Mouse (Mus musculus): Measurements from ENCODE around the gene Fam163b. TPM values are rescaled to one million over a fixed set of nuclear protein-coding genes. Genes with fewer than 3 reads are reported as not detected.

Fam163b gene
- total RNA-seq, 1 experiment = not detected

- no peak for TF ChIP-seq MAFK (IDR thresholded peaks at IDR 0.05; ENCODE audit: insufficient read depth, low read depth, low read length)
Measured at GRCm38 (mm10) chr2:27181907-27182306, 39.6 kb upstream of the Fam163b start.

GRCm38 (mm10) chr2:27179101-27179500 lies 36.8 kb upstream of the Fam163b start:
- no peaks in the 10 kb centered on the region for H3K9me3 ChIP-seq (ENCODE audit: control insufficient read depth, insufficient read depth, low read depth, low read length)
- no peak for TF ChIP-seq CHD2 (IDR thresholded peaks at IDR 0.05; ENCODE audit: low read depth, low read length)
- no peak for TF ChIP-seq ZNF384 (IDR thresholded peaks at IDR 0.05; ENCODE audit: low read depth, low read length)
- no peak for TF ChIP-seq HCFC1 (IDR thresholded peaks at IDR 0.05; ENCODE audit: borderline replicate concordance, insufficient read depth, low read length)
- no peak for TF ChIP-seq ZC3H11A (IDR thresholded peaks at IDR 0.05; ENCODE audit: borderline replicate concordance, low read depth, low read length)
- TF ChIP-seq MAFK (IDR thresholded peaks at IDR 0.05; ENCODE audit: insufficient read depth, low read depth, low read length) = no peak
- H3K9ac ChIP-seq (ENCODE audit: insufficient read depth, low read depth, low read length, poor library complexity, severe bottlenecking) = no peak overlapping the region
- in situ Hi-C loops (cut with MboI; ENCODE audit: low sequenced_read_pairs in 2 of 2, unreplicated experiment in 2 of 2) = no loop called here
- no peaks in the 10 kb centered on the region for H3K36me3 ChIP-seq (ENCODE audit: control insufficient read depth, insufficient read depth, low read length, poor library complexity, severe bottlenecking)
- H3K4me3 ChIP-seq (ENCODE audit: insufficient read depth in 1 of 2, low read depth in 1 of 2, low read length in 2 of 2, poor library complexity in 1 of 2, severe bottlenecking in 1 of 2) = no peak overlapping the region
- no peak overlapping the region for H3K27ac ChIP-seq (ENCODE audit: insufficient read depth, low read depth, low read length, poor library complexity, severe bottlenecking)
- no peaks in the 10 kb centered on the region for H3K4me1 ChIP-seq (ENCODE audit: control insufficient read depth in 2 of 2, insufficient read depth in 2 of 2, low read length in 2 of 2, poor library complexity in 1 of 2)
- DNase-seq (ENCODE audit: low read depth, low spot score) = no peak

More at GRCm38 (mm10) chr2:27181907-27182306, 39.6 kb upstream of the Fam163b start:
- Histone ChIP-seq H3K4me1 (ENCODE audit: control insufficient read depth in 2 of 2, insufficient read depth in 2 of 2, low read length in 2 of 2, poor library complexity in 1 of 2) (no peaks in the 10 kb centered on the region), H3K9ac (ENCODE audit: insufficient read depth, low read depth, low read length, poor library complexity, severe bottlenecking) (no peak overlapping the region), H3K36me3 (ENCODE audit: control insufficient read depth, insufficient read depth, low read length, poor library complexity, severe bottlenecking) (no peaks in the 10 kb centered on the region), H3K4me3 (ENCODE audit: insufficient read depth in 1 of 2, low read depth in 1 of 2, low read length in 2 of 2, poor library complexity in 1 of 2, severe bottlenecking in 1 of 2) (no peak overlapping the region), H3K27ac (ENCODE audit: insufficient read depth, low read depth, low read length, poor library complexity, severe bottlenecking) (no peak overlapping the region), H3K9me3 (ENCODE audit: control insufficient read depth, insufficient read depth, low read depth, low read length) (no peaks in the 10 kb centered on the region)
- in situ Hi-C loops (cut with MboI; ENCODE audit: low sequenced_read_pairs in 2 of 2, unreplicated experiment in 2 of 2) = no loop called here
- DNase-seq (ENCODE audit: low read depth, low spot score) = no peak

DNA sequence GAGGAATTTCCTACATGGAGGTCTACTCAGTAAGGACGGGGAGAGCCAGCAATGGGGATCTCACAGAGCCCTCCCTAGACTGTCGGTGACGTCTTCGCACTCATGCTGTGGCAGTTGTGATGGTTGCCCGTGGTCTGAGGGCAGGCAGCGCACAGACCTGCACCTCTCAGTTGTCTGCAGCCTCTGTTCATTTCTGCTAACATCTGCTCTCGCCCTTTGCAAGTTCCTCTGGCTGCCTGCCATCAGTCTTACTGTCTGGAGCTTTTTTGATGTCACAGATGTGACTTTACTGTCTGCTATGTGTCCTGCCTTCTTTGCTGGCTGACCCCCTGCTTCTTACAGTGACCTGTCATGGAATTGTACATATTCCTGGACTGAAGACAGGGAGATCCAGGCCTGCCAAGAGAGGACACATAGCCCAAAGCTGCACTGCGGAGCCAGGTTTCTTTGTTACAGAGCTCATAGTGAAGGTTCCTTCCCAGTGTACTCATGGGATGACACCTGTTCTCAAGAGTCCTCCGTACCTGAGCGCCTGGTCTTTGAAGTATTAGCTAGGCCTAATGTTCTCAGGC lies 33.5 kb upstream of the Fam163b start:
- TF ChIP-seq HCFC1 (IDR thresholded peaks at IDR 0.05; ENCODE audit: borderline replicate concordance, insufficient read depth, low read length) (no peak), CHD2 (IDR thresholded peaks at IDR 0.05; ENCODE audit: low read depth, low read length) (no peak), ZNF384 (IDR thresholded peaks at IDR 0.05; ENCODE audit: low read depth, low read length) (no peak), MAFK (IDR thresholded peaks at IDR 0.05; ENCODE audit: insufficient read depth, low read depth, low read length) (no peak), ZC3H11A (IDR thresholded peaks at IDR 0.05; ENCODE audit: borderline replicate concordance, low read depth, low read length) (no peak)
- no peak for DNase-seq (ENCODE audit: low read depth, low spot score)
- no peaks in the 10 kb centered on the region for H3K4me1 ChIP-seq (ENCODE audit: control insufficient read depth in 2 of 2, insufficient read depth in 2 of 2, low read length in 2 of 2, poor library complexity in 1 of 2)

DNA sequence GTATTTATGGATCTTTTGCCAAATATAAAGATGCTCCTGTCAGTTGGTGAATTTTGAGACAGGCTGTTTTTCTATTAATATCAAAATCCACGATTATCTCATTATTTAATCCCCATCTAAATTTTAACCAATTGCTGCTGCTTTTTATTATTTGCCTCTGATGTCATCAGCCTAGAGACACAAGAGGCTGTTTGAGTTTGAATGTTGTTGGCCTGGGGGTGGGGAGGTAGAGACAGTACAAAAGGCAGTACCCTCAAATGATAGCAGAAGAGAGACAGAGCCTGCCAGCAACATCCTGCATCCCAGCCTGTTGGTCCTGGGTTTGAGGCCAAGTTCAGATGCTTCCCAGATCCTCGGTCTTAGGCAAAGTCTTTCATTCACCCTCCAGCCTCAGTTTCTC lies 32.0 kb upstream of the Fam163b start:
- Histone ChIP-seq H3K27ac (ENCODE audit: insufficient read depth, low read depth, low read length, poor library complexity, severe bottlenecking) (no peak overlapping the region), H3K9me3 (ENCODE audit: control insufficient read depth, insufficient read depth, low read depth, low read length) (no peaks in the 10 kb centered on the region), H3K4me3 (ENCODE audit: insufficient read depth in 1 of 2, low read depth in 1 of 2, low read length in 2 of 2, poor library complexity in 1 of 2, severe bottlenecking in 1 of 2) (no peak overlapping the region), H3K36me3 (ENCODE audit: control insufficient read depth, insufficient read depth, low read length, poor library complexity, severe bottlenecking) (no peaks in the 10 kb centered on the region), H3K9ac (ENCODE audit: insufficient read depth, low read depth, low read length, poor library complexity, severe bottlenecking) (no peak overlapping the region), H3K4me1 (ENCODE audit: control insufficient read depth in 2 of 2, insufficient read depth in 2 of 2, low read length in 2 of 2, poor library complexity in 1 of 2) (no peaks in the 10 kb centered on the region)
- in situ Hi-C loops (cut with MboI; ENCODE audit: low sequenced_read_pairs in 2 of 2, unreplicated experiment in 2 of 2) = no loop called here
- TF ChIP-seq MAFK (IDR thresholded peaks at IDR 0.05; ENCODE audit: insufficient read depth, low read depth, low read length) (no peak), ZNF384 (IDR thresholded peaks at IDR 0.05; ENCODE audit: low read depth, low read length) (no peak), CHD2 (IDR thresholded peaks at IDR 0.05; ENCODE audit: low read depth, low read length) (no peak), ZC3H11A (IDR thresholded peaks at IDR 0.05; ENCODE audit: borderline replicate concordance, low read depth, low read length) (no peak), HCFC1 (IDR thresholded peaks at IDR 0.05; ENCODE audit: borderline replicate concordance, insufficient read depth, low read length) (no peak)
- no peak for DNase-seq (ENCODE audit: low read depth, low spot score)

More for the DNA sequence above, 33.5 kb upstream of the Fam163b start:
- in situ Hi-C loops (cut with MboI; ENCODE audit: low sequenced_read_pairs in 2 of 2, unreplicated experiment in 2 of 2) = no loop called here
- Histone ChIP-seq H3K4me3 (ENCODE audit: insufficient read depth in 1 of 2, low read depth in 1 of 2, low read length in 2 of 2, poor library complexity in 1 of 2, severe bottlenecking in 1 of 2) (no peak overlapping the region), H3K9ac (ENCODE audit: insufficient read depth, low read depth, low read length, poor library complexity, severe bottlenecking) (no peak overlapping the region), H3K27ac (ENCODE audit: insufficient read depth, low read depth, low read length, poor library complexity, severe bottlenecking) (no peak overlapping the region), H3K36me3 (ENCODE audit: control insufficient read depth, insufficient read depth, low read length, poor library complexity, severe bottlenecking) (no peaks in the 10 kb centered on the region), H3K9me3 (ENCODE audit: control insufficient read depth, insufficient read depth, low read depth, low read length) (no peaks in the 10 kb centered on the region)

GRCm38 (mm10) chr2:27166999-27167398 lies 24.7 kb upstream of the Fam163b start:
- Histone ChIP-seq H3K9ac (ENCODE audit: insufficient read depth, low read depth, low read length, poor library complexity, severe bottlenecking) (no peak overlapping the region), H3K4me1 (ENCODE audit: control insufficient read depth in 2 of 2, insufficient read depth in 2 of 2, low read length in 2 of 2, poor library complexity in 1 of 2) (no peaks in the 10 kb centered on the region), H3K27ac (ENCODE audit: insufficient read depth, low read depth, low read length, poor library complexity, severe bottlenecking) (no peak overlapping the region), H3K9me3 (ENCODE audit: control insufficient read depth, insufficient read depth, low read depth, low read length) (no peaks in the 10 kb centered on the region), H3K36me3 (ENCODE audit: control insufficient read depth, insufficient read depth, low read length, poor library complexity, severe bottlenecking) (no peaks in the 10 kb centered on the region), H3K4me3 (ENCODE audit: insufficient read depth in 1 of 2, low read depth in 1 of 2, low read length in 2 of 2, poor library complexity in 1 of 2, severe bottlenecking in 1 of 2) (no peak overlapping the region)
- in situ Hi-C loops (cut with MboI; ENCODE audit: low sequenced_read_pairs in 2 of 2, unreplicated experiment in 2 of 2) = no loop called here
- DNase-seq (ENCODE audit: low read depth, low spot score) = no peak
- no peak for TF ChIP-seq ZC3H11A (IDR thresholded peaks at IDR 0.05; ENCODE audit: borderline replicate concordance, low read depth, low read length)
- TF ChIP-seq CHD2 (IDR thresholded peaks at IDR 0.05; ENCODE audit: low read depth, low read length) = no peak
- TF ChIP-seq MAFK (IDR thresholded peaks at IDR 0.05; ENCODE audit: insufficient read depth, low read depth, low read length) = no peak
- no peak for TF ChIP-seq ZNF384 (IDR thresholded peaks at IDR 0.05; ENCODE audit: low read depth, low read length)
- no peak for TF ChIP-seq HCFC1 (IDR thresholded peaks at IDR 0.05; ENCODE audit: borderline replicate concordance, insufficient read depth, low read length)
